Mouse (Mus musculus) cerebral cortex, adult 2 months (tissue): ENCODE results near the gene Dclre1c.

Experiments
- WGBS: fragments of 180-500 bp; shearing (Covaris S2); methylation state at CpG from one replicate; pipeline ENCODE4 v1.1.7; 2018; 5-methylcytosine and 5-hydroxymethylcytosine counted together

Gene Dclre1c

DNA sequence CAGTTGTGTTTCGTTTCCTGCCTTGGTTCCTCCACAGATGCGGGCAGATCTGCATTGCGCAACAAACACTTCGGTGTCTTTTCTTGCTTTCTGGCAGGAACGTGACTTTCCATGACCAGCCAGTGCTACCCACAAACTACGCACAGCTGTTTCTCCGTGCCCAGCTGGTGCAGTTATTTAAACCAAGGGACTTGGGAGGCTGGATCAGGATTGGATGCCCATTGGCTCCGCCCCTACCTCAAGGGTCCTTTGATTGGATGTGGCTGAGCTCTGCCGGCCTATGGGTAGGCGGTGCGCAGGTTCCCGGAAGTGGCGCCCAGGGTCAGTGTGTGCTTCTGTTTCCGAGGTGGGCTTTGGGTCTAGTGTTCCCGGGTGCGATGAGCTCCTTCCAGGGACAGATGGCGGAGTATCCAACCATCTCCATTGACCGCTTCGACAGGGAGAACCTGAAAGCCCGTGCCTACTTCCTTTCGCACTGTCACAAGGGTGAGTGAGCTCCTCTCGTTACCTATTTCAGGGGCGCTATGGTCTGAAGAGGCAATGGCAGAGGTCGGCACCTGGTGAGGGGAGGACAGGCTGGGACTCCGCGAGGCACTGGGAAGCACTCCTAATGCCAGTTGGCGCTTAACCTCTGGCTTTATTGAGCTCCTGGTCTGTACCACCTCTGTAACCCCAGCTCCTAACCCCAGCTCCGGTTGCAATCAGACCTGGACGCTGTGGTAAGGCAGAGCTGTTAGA lies at the start of gene Dclre1c:
Dclre1c (plus strand) TSS at position 291 of the 738 bp plus-strand sequence.
- WGBS, result under 1% methylated on average over 29 of the region's 29 CpGs

DNA sequence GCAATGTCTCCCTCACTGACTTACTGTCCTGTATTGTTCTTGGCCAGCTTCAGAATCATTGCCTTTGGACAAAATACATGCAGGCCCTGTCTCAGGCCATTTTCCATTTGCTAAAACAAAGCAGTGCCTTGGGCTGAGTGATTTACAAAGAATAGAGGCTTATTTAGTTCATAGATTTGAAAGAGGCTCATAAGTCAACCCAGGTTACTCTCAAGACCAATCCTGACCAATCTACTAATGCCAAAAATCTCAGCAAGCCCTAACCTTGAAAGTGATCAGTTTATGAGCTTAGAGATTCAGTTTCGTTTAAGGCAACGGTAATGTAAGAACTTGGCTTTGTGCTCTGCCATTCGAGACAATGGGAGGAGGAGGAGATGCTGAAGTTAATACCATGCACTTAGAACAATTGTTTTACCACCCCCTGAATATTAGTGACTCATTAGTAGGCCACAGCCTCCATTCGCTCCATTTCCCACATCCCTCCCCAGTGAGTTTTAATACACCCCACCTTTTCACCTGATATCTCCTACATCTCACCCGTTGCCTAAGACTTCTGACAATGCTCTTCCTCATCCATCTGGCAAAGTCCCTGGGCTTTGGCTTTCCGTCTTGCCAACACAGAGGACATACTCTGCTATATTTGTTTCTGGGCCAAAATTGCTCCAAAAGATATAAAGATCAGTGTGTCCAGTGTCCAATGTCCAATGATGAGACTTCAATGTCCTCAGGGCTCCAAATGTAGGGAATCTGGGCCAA lies 36.6 kb upstream of the Dclre1c start:
- WGBS, result 79% methylated on average over 6 of the region's 6 CpGs

DNA sequence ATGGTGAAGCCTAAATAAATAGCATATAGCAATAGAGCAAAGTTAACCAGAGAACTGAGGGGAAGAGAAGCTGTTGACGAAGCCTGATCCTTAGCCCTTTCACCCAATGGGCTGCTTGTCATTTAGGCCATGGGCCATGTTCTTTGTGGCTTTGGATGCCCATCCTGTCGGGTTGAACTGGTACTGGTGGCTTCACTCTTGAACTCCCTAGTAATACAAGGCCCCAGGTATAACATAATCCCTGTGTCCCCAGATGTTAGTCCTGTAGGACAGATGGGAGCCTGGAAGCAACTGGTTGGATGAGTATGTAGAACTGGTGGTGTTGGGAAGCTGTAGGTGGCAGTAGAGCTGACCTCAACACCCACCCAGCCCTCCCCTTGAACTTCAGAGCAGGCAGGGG lies 32.0 kb upstream of the Dclre1c start:
- 81% methylated on average over 2 of the region's 2 CpGs for WGBS

DNA sequence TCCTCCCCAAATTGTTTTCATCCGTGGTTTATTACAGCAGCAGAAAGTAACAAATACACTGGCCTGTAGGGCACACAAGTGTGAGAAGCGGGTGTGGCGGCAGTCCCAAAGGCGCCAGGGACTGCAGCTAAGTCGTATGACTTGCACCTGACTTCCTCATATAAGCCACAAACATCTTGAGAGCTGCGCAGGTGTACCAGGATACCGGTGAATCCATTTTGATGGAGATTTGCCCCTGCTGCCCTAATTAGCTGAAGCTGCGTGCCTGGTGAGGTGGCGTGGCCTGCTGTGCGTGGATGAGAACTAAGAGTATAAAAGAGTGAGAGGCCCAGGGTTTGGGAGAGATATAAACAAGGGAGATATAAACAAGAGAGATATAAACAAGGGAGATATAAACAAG lies 26.8 kb upstream of the Dclre1c start, which contains the start of gene Olah:
Olah (minus strand) TSS at position 101 of the 400 bp plus-strand sequence.
- WGBS, result 83% methylated on average over 10 of the region's 10 CpGs

DNA sequence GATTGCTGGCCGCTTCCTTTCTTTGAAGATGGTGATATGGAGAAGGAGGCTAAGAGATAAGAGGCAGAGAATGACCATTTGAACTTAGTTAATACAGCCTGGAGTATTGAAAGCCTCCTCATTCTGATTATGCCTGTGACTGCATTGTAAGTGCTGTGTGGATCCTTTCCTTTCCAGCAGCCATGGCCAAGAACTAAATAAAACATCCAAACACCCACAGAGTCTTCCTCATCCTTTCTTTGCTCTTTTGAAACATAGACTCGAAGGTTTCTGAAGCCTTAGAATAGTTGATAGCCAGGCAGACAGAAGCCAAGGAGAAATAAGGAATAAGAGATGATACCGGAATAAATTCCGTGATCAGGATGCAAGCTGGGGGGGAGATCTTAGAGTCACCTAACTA lies 17.9 kb upstream of the Dclre1c start:
- WGBS, result 65% methylated on average over 4 of the region's 4 CpGs

DNA sequence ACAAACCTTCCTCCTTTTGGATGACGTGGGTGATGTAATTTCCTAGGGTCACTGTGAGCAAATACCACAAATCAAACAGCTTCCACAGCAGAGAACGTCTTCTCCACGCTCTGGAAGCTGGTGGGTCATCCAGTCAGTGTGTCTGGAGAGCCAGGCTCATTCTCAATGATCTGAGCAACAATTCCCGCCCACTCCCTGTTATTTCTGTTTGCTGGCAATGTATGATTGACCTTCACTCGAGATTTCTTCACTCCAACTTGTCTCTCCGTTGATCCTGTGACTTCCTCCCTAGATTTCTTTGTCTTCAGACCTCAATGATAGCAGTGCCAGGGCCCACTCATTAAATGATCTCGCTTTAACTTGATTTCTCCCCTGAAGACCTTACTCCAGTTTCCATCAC lies 16.2 kb upstream of the Dclre1c start:
- WGBS, result 81% methylated on average over 7 of the region's 7 CpGs

DNA sequence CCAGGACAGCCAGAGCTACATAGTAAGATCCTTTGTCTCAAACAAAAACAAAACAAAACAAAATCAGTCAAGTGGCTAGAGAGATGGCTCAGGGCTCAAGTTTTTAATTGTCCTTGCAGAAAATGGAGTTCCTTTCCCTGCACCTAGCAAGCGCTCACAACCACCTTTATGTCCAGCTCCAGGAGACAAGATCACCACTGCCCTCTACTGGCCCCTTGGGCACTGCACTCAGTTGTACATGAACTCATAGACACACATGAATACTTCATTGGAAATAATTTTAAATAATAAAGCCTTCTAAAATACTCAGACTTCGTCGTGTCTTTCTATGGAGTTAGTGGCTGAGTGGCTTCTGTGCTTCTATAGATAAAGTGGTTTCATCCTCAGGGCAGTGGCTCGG lies 9.7 kb upstream of the Dclre1c start:
- WGBS, result 44% methylated on average over 4 of the region's 4 CpGs

DNA sequence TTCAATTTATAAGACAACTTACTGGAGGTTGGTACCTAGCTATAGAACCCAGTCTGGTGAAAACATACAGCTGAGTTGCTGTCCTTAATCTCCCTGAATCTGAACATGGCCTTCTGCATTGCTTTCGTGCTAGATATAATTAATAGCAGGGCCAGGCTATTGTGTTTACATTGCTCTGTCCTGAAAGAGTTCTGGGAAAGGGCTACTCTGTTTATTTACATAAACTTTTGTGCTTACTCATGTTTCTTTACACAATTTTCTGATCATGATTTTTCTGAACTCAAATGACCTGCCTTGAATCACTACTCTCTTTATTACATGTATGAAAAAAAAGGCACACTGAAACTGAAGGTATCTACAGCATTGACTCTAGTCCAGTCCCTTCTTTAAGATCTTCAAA lies 8.3 kb upstream of the Dclre1c start:
- WGBS, result 72% methylated on average over 1 of the region's 1 CpGs

DNA sequence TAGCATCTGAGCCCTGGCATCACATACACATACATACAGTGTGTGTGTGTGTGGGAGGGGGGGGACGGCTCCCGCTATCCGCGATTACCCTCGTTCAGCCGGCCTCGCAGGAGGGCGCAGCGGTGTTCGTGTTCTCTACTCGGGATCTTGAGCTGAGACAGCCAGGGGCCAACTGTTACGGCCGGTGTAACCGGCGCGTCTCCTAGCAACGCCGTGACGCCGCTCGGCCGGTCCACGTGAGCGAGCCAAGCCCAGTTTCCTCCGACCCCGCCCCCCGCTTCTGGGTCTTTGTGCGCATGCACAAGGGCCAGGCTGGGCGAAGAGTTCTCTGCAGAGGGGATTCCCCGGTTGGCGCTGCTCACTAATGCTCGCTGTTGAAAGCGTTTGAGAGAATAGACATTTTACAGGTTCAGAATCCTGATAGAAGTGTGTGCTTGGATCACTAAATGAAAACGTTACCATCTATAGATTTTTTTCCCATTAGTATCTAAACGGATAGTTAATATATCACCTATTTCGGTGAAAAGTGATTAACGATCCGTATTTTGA lies 5.0 kb upstream of the Dclre1c start:
- 1% methylated on average over 38 of the region's 38 CpGs for WGBS

DNA sequence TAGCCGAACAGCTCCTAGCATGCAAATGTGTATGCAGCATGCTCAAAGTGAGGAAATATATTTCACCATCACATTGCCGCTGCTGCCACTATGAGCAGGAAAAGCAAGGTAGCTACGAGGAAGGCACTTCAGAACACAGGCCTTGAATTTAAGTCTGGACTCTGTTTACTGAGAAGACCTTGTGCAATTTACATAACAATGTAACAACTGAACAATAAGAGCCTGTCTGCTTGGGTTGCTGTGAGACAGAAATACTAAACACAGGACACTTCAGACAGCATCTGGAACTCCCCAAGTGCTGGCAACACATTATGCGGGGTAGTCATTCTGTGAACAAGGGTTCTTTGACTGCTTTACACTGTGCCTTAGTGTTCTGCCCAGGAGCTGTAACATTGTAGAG lies 3.8 kb upstream of the Dclre1c start:
- WGBS, result 61% methylated on average over 4 of the region's 4 CpGs

DNA sequence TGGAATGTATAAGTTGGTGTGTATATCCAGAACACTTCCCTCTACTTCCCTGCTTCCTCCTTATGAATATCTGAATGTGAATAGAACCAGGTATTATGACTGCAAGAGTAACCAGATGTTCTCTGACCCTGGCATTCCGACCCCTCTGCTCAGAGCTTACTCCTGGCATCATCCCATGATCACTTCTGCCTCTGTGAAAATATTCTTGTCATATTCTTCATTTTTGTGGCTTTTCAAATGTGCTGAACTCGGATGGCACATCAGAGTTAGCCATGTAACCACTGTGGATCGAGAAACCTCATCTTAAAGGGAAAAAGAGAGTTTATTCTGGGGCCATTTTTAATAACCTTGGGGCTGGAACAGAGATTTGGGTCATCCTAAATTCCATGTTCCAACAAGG lies 1.4 kb upstream of the Dclre1c start, which contains the start of gene Meig1:
Meig1 (minus strand) TSS at position 101 of the 400 bp plus-strand sequence.
- 78% methylated on average over 3 of the region's 3 CpGs for WGBS

DNA sequence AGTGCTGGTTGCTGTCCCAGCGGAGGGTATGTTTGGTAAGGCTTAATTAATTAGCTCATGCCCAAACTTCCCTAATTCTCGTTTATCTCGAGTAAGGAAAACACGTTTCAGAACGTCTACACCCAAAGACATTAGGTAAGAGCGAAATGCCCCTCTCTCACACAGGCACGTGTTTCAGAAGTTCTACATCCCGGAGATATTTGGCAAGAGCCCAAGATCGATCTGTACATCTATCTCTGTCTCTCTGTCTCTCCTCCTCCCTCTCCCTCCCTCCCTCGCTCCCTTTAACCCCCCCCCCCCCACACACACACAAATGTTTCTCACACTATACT lies 614 bp downstream of the Dclre1c start:
- 3% methylated on average over 10 of the region's 10 CpGs for WGBS

DNA sequence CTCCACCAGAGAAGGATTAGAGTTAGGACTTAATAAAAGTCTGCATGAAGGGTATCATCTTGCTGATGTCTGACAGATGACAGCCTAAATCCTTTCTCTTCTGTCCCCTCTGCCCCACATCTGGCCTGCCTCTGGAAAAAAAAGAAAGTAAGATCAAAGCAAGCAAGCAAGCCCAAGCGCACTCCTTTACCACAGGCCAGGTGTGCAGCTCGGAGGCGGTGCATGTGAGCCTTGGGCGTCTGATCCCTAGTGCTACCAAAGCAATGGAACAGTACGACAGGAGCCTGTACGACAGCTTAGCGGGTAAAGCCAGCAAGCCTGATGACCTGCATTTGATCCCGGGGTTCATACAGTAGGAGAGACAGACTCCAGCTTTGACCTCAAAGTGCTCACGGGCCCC lies 7.0 kb downstream of the Dclre1c start:
- WGBS, result 96% methylated on average over 9 of the region's 9 CpGs

DNA sequence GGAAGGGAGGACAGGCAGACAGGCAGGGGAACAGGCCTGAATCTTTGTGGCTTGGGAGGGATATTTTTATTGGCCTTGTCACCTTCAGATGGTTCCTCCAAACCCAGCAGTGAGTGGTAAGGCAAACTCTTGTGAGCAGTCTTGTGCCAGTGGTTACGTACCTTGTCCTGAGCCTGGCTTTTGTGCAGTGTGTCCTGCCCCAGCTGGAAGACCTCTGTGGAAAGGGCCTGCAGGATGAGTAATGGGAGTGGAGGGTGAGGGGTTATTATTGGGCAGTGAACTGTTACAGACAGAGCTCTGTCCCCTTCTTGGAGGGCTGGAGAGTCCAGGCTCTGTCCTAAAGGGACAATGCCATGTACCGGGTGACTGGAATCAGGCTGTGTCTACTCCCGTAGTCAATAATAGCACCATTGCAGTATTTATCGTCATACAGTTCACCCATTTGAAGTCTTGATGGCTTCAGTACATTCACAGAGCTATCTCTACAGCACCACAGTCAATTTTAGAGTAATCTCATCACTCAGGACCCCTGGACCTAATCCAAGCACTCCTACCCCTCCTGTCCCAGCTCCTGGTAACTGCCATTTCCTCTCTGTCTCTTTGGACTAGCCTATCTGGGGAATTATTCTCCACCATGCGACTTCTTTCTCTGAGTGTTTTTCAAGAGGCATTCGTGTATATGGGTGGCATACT lies 11.6 kb downstream of the Dclre1c start:
- 92% methylated on average over 6 of the region's 6 CpGs for WGBS

DNA sequence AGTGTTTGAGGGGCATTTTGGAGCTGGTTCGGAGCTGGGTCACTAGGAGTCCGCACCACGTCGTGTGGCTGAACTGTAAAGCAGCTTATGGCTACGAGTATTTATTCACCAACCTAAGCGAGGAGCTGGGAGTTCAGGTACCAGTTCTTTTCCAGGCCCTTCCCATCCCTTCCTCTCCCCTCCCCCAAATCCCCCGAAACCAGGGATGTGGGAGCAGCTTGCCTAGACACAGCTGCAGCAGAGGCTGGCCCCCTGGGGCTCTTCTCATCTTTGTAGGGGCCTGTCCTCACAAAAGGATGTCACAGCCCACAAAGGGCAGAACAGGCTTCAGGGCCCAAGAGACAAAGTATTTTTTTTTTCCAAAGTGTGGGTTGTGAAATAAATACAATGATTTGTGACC lies 14.0 kb downstream of the Dclre1c start:
- WGBS, result 68% methylated on average over 7 of the region's 7 CpGs

DNA sequence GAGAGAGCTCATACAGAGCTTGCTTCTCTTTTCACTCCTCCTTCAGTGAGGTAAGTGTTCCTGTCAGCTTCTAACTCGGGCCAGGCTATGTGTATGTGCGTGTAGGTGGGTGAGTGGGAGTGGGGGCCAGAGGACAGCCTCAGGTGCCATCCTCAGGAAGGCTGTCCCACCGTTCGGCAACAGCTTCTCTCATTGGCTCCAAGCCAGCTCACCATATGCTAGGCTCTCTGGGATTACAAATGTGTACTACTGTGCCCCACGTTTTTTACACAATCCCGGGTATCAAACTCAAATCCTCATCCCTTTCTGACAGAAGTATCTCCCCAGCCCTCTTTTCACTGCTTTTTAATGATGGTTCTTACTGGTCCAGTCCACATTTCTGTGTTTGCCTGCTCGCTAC lies 20.3 kb downstream of the Dclre1c start:
- WGBS, result 52% methylated on average over 7 of the region's 7 CpGs

DNA sequence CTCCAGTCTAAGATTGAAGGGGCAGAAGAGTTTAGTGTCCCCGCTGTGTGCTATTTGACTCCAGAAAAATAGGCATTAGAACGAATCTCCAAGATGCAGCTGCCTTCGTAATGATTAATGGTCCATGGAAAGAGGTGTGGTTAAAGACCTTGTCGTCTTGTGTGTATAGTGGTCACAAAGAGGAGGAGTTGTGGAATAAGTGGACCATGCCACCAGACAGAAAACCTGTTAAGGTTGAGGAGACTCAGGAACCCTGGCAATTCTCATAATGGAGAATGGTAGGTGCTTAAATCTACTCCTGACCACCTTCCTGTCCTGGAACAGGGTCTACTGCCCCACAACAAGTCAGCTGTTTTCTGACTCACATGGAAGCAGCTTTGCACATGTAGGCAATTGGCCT lies 22.1 kb downstream of the Dclre1c start:
- 97% methylated on average over 4 of the region's 4 CpGs for WGBS

DNA sequence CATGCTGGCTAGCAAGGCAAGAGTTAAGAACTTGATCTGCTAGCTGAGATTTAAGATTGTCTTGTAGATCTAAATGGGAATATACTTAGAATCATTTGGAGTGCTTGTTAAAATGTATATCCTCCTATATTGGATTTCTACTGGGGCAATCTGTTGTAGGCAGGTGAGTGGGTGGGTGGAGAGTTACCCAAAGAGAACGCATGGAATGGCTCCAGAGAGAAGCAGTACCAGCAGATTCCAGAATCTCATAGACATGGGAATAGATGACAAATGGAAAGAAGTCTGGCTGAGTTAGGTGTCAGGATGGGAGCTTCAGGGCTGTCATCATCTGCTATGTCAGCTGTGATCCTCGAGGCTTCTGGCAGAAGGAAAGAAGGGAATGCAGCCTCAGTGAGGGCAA lies 25.5 kb downstream of the Dclre1c start:
- WGBS, result 46% methylated on average over 2 of the region's 2 CpGs

DNA sequence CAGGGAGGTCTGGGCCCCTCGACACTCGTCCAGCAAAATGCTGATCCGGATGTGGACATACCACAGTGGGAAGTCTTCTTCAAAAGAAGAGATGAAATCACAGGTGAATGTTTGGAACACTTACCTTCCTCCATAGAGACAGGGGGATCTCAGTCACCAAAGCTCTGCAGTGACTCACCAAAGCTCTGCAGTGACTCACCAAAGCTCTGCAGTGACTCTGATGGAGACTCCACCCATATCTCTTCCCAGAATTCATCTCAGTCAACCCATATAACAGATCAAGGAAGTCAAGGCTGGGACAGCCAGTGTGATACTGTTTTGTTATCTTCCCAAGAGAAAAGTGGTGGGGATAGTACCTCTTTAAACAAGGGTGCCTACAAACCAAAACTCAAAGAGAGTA lies 29.2 kb downstream of the Dclre1c start:
- WGBS, result 94% methylated on average over 3 of the region's 3 CpGs

DNA sequence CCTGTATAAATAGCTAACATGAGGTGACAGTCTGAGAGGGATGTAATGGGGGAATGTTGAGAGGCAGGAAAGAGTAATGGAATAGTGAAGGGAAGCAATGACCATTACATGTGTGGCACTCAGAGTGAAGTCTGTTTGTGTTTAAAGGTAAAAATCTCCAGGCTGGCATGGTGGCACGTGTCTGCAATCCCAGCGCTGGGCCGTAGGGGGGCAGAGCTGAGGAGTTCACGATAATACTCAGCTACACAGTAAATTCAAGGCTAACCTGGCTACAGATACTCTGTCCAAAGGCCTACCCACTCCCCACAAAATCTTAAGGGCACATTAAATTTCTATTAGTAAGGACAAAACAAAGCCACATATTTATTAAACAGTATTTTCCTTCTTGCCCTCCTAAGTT lies 32.7 kb downstream of the Dclre1c start:
- WGBS, result 85% methylated on average over 4 of the region's 4 CpGs

DNA sequence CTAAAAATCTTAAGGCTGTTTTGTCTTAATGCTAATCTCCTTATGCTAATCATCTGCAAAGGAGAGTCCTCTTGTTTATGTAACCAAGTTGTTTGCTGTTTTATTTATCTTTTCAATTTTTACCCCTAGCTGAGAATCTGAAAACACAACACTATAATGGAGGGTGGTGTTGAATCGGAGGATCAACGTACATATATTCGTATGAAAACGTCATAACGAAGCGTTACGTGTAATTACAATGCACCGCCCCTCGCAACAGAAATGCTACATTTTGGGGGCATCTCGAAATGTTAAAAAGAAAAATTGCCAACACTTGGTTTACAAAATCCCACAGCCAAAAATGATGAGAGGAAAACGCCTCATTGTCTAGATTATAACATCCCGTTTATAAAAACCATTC lies 50.0 kb downstream of the Dclre1c start:
- WGBS, result 1% methylated on average over 12 of the region's 12 CpGs

DNA sequence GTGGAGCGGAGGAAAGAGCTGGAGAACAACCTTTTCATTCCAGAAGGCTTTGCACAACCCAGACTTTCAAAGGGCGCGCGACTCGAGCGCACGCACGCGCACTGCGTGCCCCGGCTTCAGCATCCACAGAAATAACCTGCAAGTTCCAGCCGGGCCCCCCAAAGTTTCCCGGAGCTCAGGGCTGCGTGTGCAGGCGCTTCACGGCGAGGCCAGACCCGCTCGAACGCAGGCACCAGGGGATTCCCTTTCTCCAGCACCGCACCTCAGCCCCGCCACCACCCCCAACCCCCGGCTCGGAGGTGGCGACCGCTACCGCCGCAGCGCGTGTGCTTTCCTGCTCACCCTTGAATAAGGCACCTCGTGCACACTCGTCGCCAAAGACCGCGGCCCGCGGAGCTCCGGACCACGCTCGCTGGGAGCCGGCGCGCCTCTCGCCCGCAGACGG lies 50.5 kb downstream of the Dclre1c start:
- WGBS, result under 1% methylated on average over 46 of the region's 46 CpGs
